Mouse (Mus musculus) cerebellum, adult 2 months (tissue): ENCODE results near the gene Ube2a.

ENCODE experiments used
- CTCF ChIP-seq: fragments of 200-500 bp; IDR thresholded peaks from 2 replicates; pipeline ENCODE4 v1.5.1; 2011; ENCODE audit warnings: low read depth, mild to moderate bottlenecking, control low read depth, low read length, moderate library complexity, borderline replicate concordance; ENCODE audit not compliant: insufficient read depth
- POLR2A ChIP-seq: fragments of 200-500 bp; IDR thresholded peaks from 2 replicates; pipeline ENCODE4 v1.6.1; 2011; ENCODE audit warnings: low read length, control low read depth, borderline replicate concordance; ENCODE audit not compliant: insufficient read depth

DNA sequence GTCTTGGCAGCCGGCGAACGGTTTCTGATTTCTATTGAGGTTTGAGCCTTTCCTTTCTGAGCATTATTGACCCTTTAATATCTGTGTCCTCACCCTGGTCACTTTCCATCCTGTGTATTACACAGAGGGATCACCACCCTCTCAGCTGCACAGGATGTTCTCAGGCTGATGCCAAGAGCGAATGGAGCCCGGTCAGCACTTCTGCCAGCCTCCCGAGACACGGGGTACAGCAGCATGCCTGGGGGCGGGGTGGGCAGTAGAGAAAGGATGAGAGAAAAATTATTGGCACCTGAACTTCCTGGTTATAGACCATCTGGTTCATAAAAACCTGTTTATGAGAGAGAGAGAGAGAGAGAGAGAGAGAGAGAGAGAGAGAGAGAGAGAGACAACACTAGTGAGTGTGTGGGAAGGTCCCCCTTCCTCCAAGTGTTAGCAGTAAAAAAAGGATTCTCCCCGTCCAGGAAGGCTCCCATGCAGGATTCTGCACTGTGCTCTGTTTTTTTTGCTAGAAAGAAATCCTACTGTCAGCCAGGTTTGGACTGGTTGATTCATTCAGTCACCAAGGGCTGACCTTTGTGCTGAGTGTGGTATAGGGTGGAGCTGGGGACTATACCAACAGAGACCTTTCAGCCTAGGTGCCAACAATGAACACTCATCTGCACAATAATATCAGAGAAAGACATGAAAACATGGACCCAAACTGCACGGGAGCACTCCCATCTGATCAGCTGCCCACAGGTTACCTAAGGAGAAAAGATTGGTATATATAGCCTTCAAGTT lies 49.6 kb upstream of the Ube2a start:
- no peak for TF ChIP-seq CTCF
- no peak for TF ChIP-seq POLR2A
